Mouse (Mus musculus): ENCODE results near the gene Slc44a3.

The Slc44a3 gene

GRCm38 (mm10) chr3:121532176-121532575, at the start of gene Slc44a3:
Gene Slc44a3, minus strand, starts transcription at chr3:121532404.
- CTCF ChIA-PET = interaction anchor here (0.6 kb wide), 1 partner anchor 124 kb away, joined by 3 read pairs; no protein-coding TSS in a partner anchor

GRCm38 (mm10) chr3:121579880-121580549, 47.8 kb upstream of the Slc44a3 start:
- CTCF ChIA-PET = no interaction called here

GRCm38 (mm10) chr3:121579402-121579801, 47.2 kb upstream of the Slc44a3 start:
- CTCF ChIA-PET = no interaction called here

- CTCF ChIA-PET = interaction anchor here (0.7 kb wide), 1 partner anchor 154 kb away, joined by 4 read pairs; no protein-coding TSS in a partner anchor
Measured at GRCm38 (mm10) chr3:121578706-121579105, 46.5 kb upstream of the Slc44a3 start.

- CTCF ChIA-PET = no interaction called here
Measured at GRCm38 (mm10) chr3:121577641-121578040, 45.4 kb upstream of the Slc44a3 start.

- CTCF ChIA-PET = no interaction called here
Measured at GRCm38 (mm10) chr3:121577032-121577591, 44.9 kb upstream of the Slc44a3 start.

- CTCF ChIA-PET = no interaction called here
Measured at GRCm38 (mm10) chr3:121576367-121576766, 44.2 kb upstream of the Slc44a3 start.

GRCm38 (mm10) chr3:121574386-121574785, 42.2 kb upstream of the Slc44a3 start:
- CTCF ChIA-PET = no interaction called here

- CTCF ChIA-PET = no interaction called here
Measured at GRCm38 (mm10) chr3:121573858-121574257, 41.7 kb upstream of the Slc44a3 start.

- CTCF ChIA-PET = no interaction called here
Measured at GRCm38 (mm10) chr3:121571491-121571890, 39.3 kb upstream of the Slc44a3 start.

- CTCF ChIA-PET = no interaction called here
Measured at GRCm38 (mm10) chr3:121570623-121571022, 38.4 kb upstream of the Slc44a3 start.

- CTCF ChIA-PET = no interaction called here
Measured at GRCm38 (mm10) chr3:121569767-121570166, 37.6 kb upstream of the Slc44a3 start.

GRCm38 (mm10) chr3:121569004-121569403, 36.8 kb upstream of the Slc44a3 start:
- CTCF ChIA-PET = no interaction called here

GRCm38 (mm10) chr3:121567904-121568303, 35.7 kb upstream of the Slc44a3 start:
- CTCF ChIA-PET = no interaction called here

- CTCF ChIA-PET = no interaction called here
Measured at GRCm38 (mm10) chr3:121567337-121567900, 35.2 kb upstream of the Slc44a3 start.

- CTCF ChIA-PET = no interaction called here
Measured at GRCm38 (mm10) chr3:121566901-121567300, 34.7 kb upstream of the Slc44a3 start.

- CTCF ChIA-PET = no interaction called here
Measured at GRCm38 (mm10) chr3:121561803-121562202, 29.6 kb upstream of the Slc44a3 start.

GRCm38 (mm10) chr3:121560115-121560865, 28.1 kb upstream of the Slc44a3 start:
- CTCF ChIA-PET = no interaction called here

- CTCF ChIA-PET = no interaction called here
Measured at GRCm38 (mm10) chr3:121559406-121560114, 27.4 kb upstream of the Slc44a3 start.

GRCm38 (mm10) chr3:121558861-121559260, 26.7 kb upstream of the Slc44a3 start:
- CTCF ChIA-PET = no interaction called here

- CTCF ChIA-PET = no interaction called here
Measured at GRCm38 (mm10) chr3:121556304-121556703, 24.1 kb upstream of the Slc44a3 start.

- CTCF ChIA-PET = no interaction called here
Measured at GRCm38 (mm10) chr3:121553294-121553693, 21.1 kb upstream of the Slc44a3 start.
